In genomic region chr3:56955799-56956121, GRCm38 (mm10) we compare ENCODE assay signal across 17 mouse cellular contexts.
A peak's percentile ranks its signal among the peaks of the same experiment; 100 is the strongest.
DNase-seq lines count a peak whose midpoint lies in the region; ATAC-seq and TF ChIP-seq lines count a peak whose summit lies in the region.
"Had no signal": no experiment of that assay in that cellular context is flagged by ENCODE, and none has a peak within 500 bp of the region (broad histone marks: within the 10 kb centered on the region; RNA-seq: fewer than 3 reads in every experiment).

No protein-coding gene starts in this region.

- no peak for DNase-seq in hindbrain, embryonic 11.5 days (ENCODE audit: low spot score)
- no peak for DNase-seq in hindbrain, embryonic 10.5 days (ENCODE audit: low spot score)
- DNase-seq in hindbrain, postnatal 0 days (ENCODE audit: low spot score), result no peak
- no peak for DNase-seq in urinary bladder, postnatal 14 days (ENCODE audit: low spot score)
- no peak for DNase-seq in urinary bladder, postnatal 36 days (ENCODE audit: low spot score in 2 of 2)
- no peak for DNase-seq in limb, embryonic 10.5 days (ENCODE audit: low spot score)
- DNase-seq: cerebellum, adult 8-10 months; heart, postnatal 4 days; left cerebral cortex, postnatal 4 days; lung, adult 2 months had no signal

- H3K9ac ChIP-seq in hindbrain, embryonic 11.5 days (ENCODE audit: low read depth, low read length), result no peak overlapping the region
- H3K9ac ChIP-seq in forebrain, embryonic 15.5 days (replicated peaks), result no peak overlapping the region
- H3K9ac ChIP-seq in hindbrain, postnatal 0 days (replicated peaks; ENCODE audit: low read length), result no peak overlapping the region
- no peak overlapping the region for H3K9ac ChIP-seq in neural tube, embryonic 13.5 days
- H3K9ac ChIP-seq: heart, embryonic 12.5 days had no signal

- peak; percentile 10; the same call in 1 of the 2 replicates for ATAC-seq in hindbrain, embryonic 11.5 days (ENCODE audit: low FRiP score)
- ATAC-seq in forebrain, embryonic 15.5 days (replicated peaks), result peak; percentile 12; the same call in 1 of the 2 replicates
- ATAC-seq in hindbrain, postnatal 0 days, result no peak
- ATAC-seq in neural tube, embryonic 13.5 days (ENCODE audit: low read depth), result peak; percentile 68
- ATAC-seq: intestine, postnatal 0 days had no signal

- H3K4me3 ChIP-seq in hindbrain, embryonic 11.5 days (ENCODE audit: low read depth, low read length), result no peak overlapping the region
- no peak overlapping the region for H3K4me3 ChIP-seq in hindbrain, embryonic 10.5 days
- no peak overlapping the region for H3K4me3 ChIP-seq in forebrain, embryonic 15.5 days
- no peak overlapping the region for H3K4me3 ChIP-seq in hindbrain, postnatal 0 days (ENCODE audit: low read length)
- no peak overlapping the region for H3K4me3 ChIP-seq in neural tube, embryonic 13.5 days
- H3K4me3 ChIP-seq in limb, embryonic 10.5 days, result no peak overlapping the region
- H3K4me3 ChIP-seq: erythroblast, embryonic 14.5 days; heart, embryonic 12.5 days had no signal

- 0 out of 2 replicates have a peak, but pooled peaks cover 2% of the 10 kb centered on the region for H3K4me1 ChIP-seq in hindbrain, embryonic 11.5 days (replicated peaks; ENCODE audit: control insufficient read depth, insufficient read depth, low read length)
- peaks cover 19% of the 10 kb centered on the region for H3K4me1 ChIP-seq in hindbrain, embryonic 10.5 days (replicated peaks)
- peaks cover 17% of the 10 kb centered on the region for H3K4me1 ChIP-seq in forebrain, embryonic 15.5 days
- 0 out of 2 replicates have a peak, but pooled peaks cover 5% of the 10 kb centered on the region for H3K4me1 ChIP-seq in hindbrain, postnatal 0 days (ENCODE audit: insufficient read depth, low read length)
- peaks cover 30% of the 10 kb centered on the region for H3K4me1 ChIP-seq in neural tube, embryonic 13.5 days (replicated peaks)
- H3K4me1 ChIP-seq in limb, embryonic 10.5 days, result no peaks in the 10 kb centered on the region
- H3K4me1 ChIP-seq: heart, embryonic 12.5 days had no signal

- no peaks in the 10 kb centered on the region for H3K36me3 ChIP-seq in hindbrain, embryonic 11.5 days (ENCODE audit: control insufficient read depth, insufficient read depth, low read length)
- H3K36me3 ChIP-seq in hindbrain, embryonic 10.5 days, result no peaks in the 10 kb centered on the region
- H3K36me3 ChIP-seq in forebrain, embryonic 15.5 days, result no peaks in the 10 kb centered on the region
- no peaks in the 10 kb centered on the region for H3K36me3 ChIP-seq in hindbrain, postnatal 0 days (ENCODE audit: insufficient read depth, low read length)
- H3K36me3 ChIP-seq in neural tube, embryonic 13.5 days, result no peaks in the 10 kb centered on the region
- H3K36me3 ChIP-seq in limb, embryonic 10.5 days, result no peaks in the 10 kb centered on the region
- H3K36me3 ChIP-seq: heart, embryonic 12.5 days had no signal

- H3K27ac ChIP-seq in hindbrain, embryonic 11.5 days (ENCODE audit: low read depth, low read length), result no peak overlapping the region
- no peak overlapping the region for H3K27ac ChIP-seq in hindbrain, embryonic 10.5 days
- H3K27ac ChIP-seq in forebrain, embryonic 15.5 days (replicated peaks), result 0 out of 2 replicates have a peak overlapping the region, but pooled peaks have one; percentile 22
- H3K27ac ChIP-seq in hindbrain, postnatal 0 days, result 0 out of 2 replicates have a peak overlapping the region, but pooled peaks have one; percentile 16
- H3K27ac ChIP-seq in neural tube, embryonic 13.5 days (replicated peaks), result peak overlapping the region; percentile 86
- H3K27ac ChIP-seq in limb, embryonic 10.5 days, result no peak overlapping the region
- H3K27ac ChIP-seq: macrophage had no signal

- H3K4me2 ChIP-seq in hindbrain, embryonic 11.5 days (replicated peaks; ENCODE audit: low read depth, low read length), result no peak overlapping the region
- H3K4me2 ChIP-seq in forebrain, embryonic 15.5 days (replicated peaks), result no peak overlapping the region
- H3K4me2 ChIP-seq in hindbrain, postnatal 0 days (ENCODE audit: low read depth, low read length), result no peak overlapping the region
- H3K4me2 ChIP-seq in neural tube, embryonic 13.5 days, result no peak overlapping the region
- H3K4me2 ChIP-seq: heart, embryonic 12.5 days; liver, embryonic 11.5 days had no signal

- no peak for TF ChIP-seq CTCF in hindbrain, postnatal 0 days (IDR thresholded peaks at IDR 0.05; ENCODE audit: low read depth)

- H3K27me3 ChIP-seq in hindbrain, embryonic 11.5 days (ENCODE audit: control insufficient read depth, insufficient read depth, low read length), result no peaks in the 10 kb centered on the region
- H3K27me3 ChIP-seq in hindbrain, embryonic 10.5 days (ENCODE audit: insufficient read depth, poor library complexity, severe bottlenecking), result no peaks in the 10 kb centered on the region
- H3K27me3 ChIP-seq in forebrain, embryonic 15.5 days, result no peaks in the 10 kb centered on the region
- H3K27me3 ChIP-seq in hindbrain, postnatal 0 days (ENCODE audit: insufficient read depth, low read length), result no peaks in the 10 kb centered on the region
- H3K27me3 ChIP-seq in neural tube, embryonic 13.5 days, result no peaks in the 10 kb centered on the region
- H3K27me3 ChIP-seq in limb, embryonic 10.5 days (ENCODE audit: low read depth, poor library complexity, severe bottlenecking), result no peaks in the 10 kb centered on the region
- H3K27me3 ChIP-seq: heart, embryonic 12.5 days had no signal

- no peaks in the 10 kb centered on the region for H3K9me3 ChIP-seq in hindbrain, embryonic 11.5 days (ENCODE audit: control insufficient read depth, low read length)
- H3K9me3 ChIP-seq in hindbrain, embryonic 10.5 days, result no peaks in the 10 kb centered on the region
- H3K9me3 ChIP-seq in forebrain, embryonic 15.5 days, result no peaks in the 10 kb centered on the region
- no peaks in the 10 kb centered on the region for H3K9me3 ChIP-seq in hindbrain, postnatal 0 days (ENCODE audit: low read length)
- no peaks in the 10 kb centered on the region for H3K9me3 ChIP-seq in neural tube, embryonic 13.5 days
- no peaks in the 10 kb centered on the region for H3K9me3 ChIP-seq in limb, embryonic 10.5 days (replicated peaks)
- H3K9me3 ChIP-seq: heart, embryonic 12.5 days had no signal

- WGBS in hindbrain, embryonic 11.5 days, result 46% methylated on average over 2 of the region's 2 CpGs
- WGBS in hindbrain, embryonic 10.5 days, result 56% methylated on average over 2 of the region's 2 CpGs
- 11% methylated on average over 2 of the region's 2 CpGs for WGBS in forebrain, embryonic 15.5 days
- WGBS in hindbrain, postnatal 0 days, result 20% methylated on average over 2 of the region's 2 CpGs
- 20% methylated on average over 2 of the region's 2 CpGs for WGBS in neural tube, embryonic 13.5 days
- 86% methylated on average over 2 of the region's 2 CpGs for WGBS in limb, embryonic 10.5 days

Comparison
In these comparisons a context has a peak if more than half of its experiments do, and no peak if none do; other contexts are left out.
1. H3K27ac ChIP-seq: peak in forebrain, embryonic 15.5 days (single experiment), hindbrain, postnatal 0 days (single experiment) and neural tube, embryonic 13.5 days (single experiment); none in hindbrain, embryonic 11.5 days (single experiment), hindbrain, embryonic 10.5 days (single experiment) and limb, embryonic 10.5 days (single experiment).